Mouse (Mus musculus) lung, postnatal 0 days (tissue): ENCODE data around the gene Mmgt1. TPM values are rescaled to one million over a fixed set of nuclear protein-coding genes. Genes with fewer than 3 reads are reported as not detected.
A peak's percentile ranks its signal among the peaks of the same experiment; 100 is the strongest.

Experiments
- ATAC-seq: fragments of 200-750 bp; cut with Nextera tagmentation; 2 replicates; pipeline ENCODE4 v1.8.0; 2017; ENCODE audit warnings: moderate library complexity
- DNase-seq: peaks from one replicate; pipeline ENCODE4 v3.0.0-alpha.2; 2016; ENCODE audit warnings: low spot score
- H3K27ac ChIP-seq: fragments of 300-500 bp; sonication (generic); 2 replicates; pipeline ENCODE4 v1.5.1; 2014; ENCODE audit warnings: antibody characterized with exemption, mild to moderate bottlenecking, low read length, mixed read lengths
- H3K27me3 ChIP-seq: fragments of 300-500 bp; sonication (generic); replicated peaks from 2 replicates; pipeline ENCODE4 v1.6.1; 2014; ENCODE audit warnings: low read length, mixed read lengths; ENCODE audit not compliant: insufficient read depth
- H3K36me3 ChIP-seq: fragments of 300-500 bp; sonication (generic); 2 replicates; pipeline ENCODE4 v1.6.1; 2014; ENCODE audit warnings: low read length, mixed read lengths; ENCODE audit not compliant: insufficient read depth
- H3K4me1 ChIP-seq: fragments of 300-500 bp; sonication (generic); 2 replicates; pipeline ENCODE4 v1.6.1; 2014; ENCODE audit warnings: antibody characterized with exemption, low read depth, low read length, mixed read lengths; ENCODE audit not compliant: insufficient read depth
- H3K4me2 ChIP-seq: fragments of 300-500 bp; sonication (generic); replicated peaks from 2 replicates; pipeline ENCODE4 v1.6.1; 2014; ENCODE audit warnings: low read depth, mild to moderate bottlenecking, low read length, moderate library complexity, mixed read lengths
- H3K4me3 ChIP-seq: fragments of 300-500 bp; sonication (generic); 2 replicates; pipeline ENCODE4 v1.5.1; 2014; ENCODE audit warnings: low read depth, low read length
- H3K9ac ChIP-seq: fragments of 300-500 bp; sonication (generic); replicated peaks from 2 replicates; pipeline ENCODE4 v1.6.1; 2014; ENCODE audit warnings: low read depth, mild to moderate bottlenecking
- H3K9me3 ChIP-seq: fragments of 300-500 bp; sonication (generic); 2 replicates; pipeline ENCODE4 v1.6.1; 2016; ENCODE audit warnings: low read length, mixed read lengths
- CTCF ChIP-seq: IDR thresholded peaks from 2 replicates; pipeline ENCODE4 v1.5.1; 2016; ENCODE audit warnings: antibody characterized with exemption, mild to moderate bottlenecking
- EP300 ChIP-seq: IDR thresholded peaks from 2 replicates; pipeline ENCODE4 v1.6.1; 2016; ENCODE audit warnings: antibody characterized with exemption, mild to moderate bottlenecking, control low read depth
- WGBS: fragments of 180-500 bp; shearing (Covaris S2); extraction: QIAGEN DNeasy Blood & Tissue Kit; methylation state at CpG from one replicate; pipeline ENCODE4 v1.1.7; 2014; 5-methylcytosine and 5-hydroxymethylcytosine counted together
- microRNA-seq: library from miRNA; unstranded; fragments of <30 nt; microRNA quantifications from one replicate; pipeline ENCODE4, GENCODE M21; 2016
- polyA plus RNA-seq: library from polyadenylated mRNA; unstranded; fragments of >200 nt; fragmentation: Nextera tagmentation; extraction: Ambion mirVana; gene quantifications from 2 replicates; pipeline ENCODE4 v1.2.1, GENCODE M21; 2015

The Mmgt1 gene
- polyA plus RNA-seq, 1 experiment from 2014 or later: 11.8 TPM

- Histone ChIP-seq H3K4me1 (no peaks in the 10 kb centered on the region), H3K36me3 (no peaks in the 10 kb centered on the region), H3K4me2 (no peak overlapping the region), H3K9me3 (no peaks in the 10 kb centered on the region), H3K4me3 (no peak overlapping the region), H3K27ac (no peak overlapping the region), H3K9ac (no peak overlapping the region), H3K27me3 (no peaks in the 10 kb centered on the region)
- no peak for ATAC-seq
- TF ChIP-seq EP300: no peak
- WGBS: 64% methylated on average over 3 of the region's 3 CpGs
- no peak for DNase-seq
Observed at GRCm38 (mm10) chrX:56553584-56553983, 44.3 kb downstream of the Mmgt1 start.

- H3K9ac ChIP-seq: no peak within 1 kb of the TSS
- no peaks in the 10 kb centered on the region for H3K4me1 ChIP-seq
- ATAC-seq (no peak), DNase-seq (no peak)
- H3K9me3 ChIP-seq: no peaks in the 10 kb centered on the region
- no peaks in the 10 kb centered on the region for H3K27me3 ChIP-seq
- H3K4me2 ChIP-seq: no peak within 1 kb of the TSS
- TF ChIP-seq CTCF: no peak
- TF ChIP-seq EP300: no peak
- no peak within 1 kb of the TSS for H3K4me3 ChIP-seq
- WGBS: 84% methylated on average over 7 of the region's 7 CpGs
- H3K27ac ChIP-seq: no peak within 1 kb of the TSS
- no peaks in the 10 kb centered on the region for H3K36me3 ChIP-seq
Observed at GRCm38 (mm10) chrX:56549506-56549905, 48.4 kb downstream of the Mmgt1 start, which contains the start of gene Gm648. Gene Gm648, minus strand, starts transcription at chrX:56549606.

DNA sequence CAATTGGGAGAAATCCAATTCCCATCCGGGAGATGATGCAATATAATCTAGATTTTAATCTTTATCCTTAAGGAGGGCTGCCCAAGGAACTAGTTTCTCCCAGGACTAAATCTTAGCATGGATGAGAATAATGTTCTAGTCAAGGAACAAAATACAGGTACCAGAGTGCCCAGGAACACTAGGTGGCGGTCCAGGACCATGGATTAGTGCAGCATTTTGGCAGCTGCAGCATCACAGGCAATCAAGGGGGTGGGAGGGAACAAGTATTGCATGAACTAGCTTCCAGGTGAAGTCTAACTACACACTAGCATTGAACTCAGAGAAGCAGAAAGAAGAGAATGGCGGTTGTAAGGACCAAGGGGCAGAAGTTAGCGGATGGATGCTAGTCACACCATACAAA is 60.7 kb downstream of the Mmgt1 start:
- Histone ChIP-seq H3K27ac (no peak overlapping the region), H3K4me2 (no peak overlapping the region), H3K9me3 (no peaks in the 10 kb centered on the region), H3K36me3 (no peaks in the 10 kb centered on the region), H3K4me3 (no peak overlapping the region), H3K27me3 (no peaks in the 10 kb centered on the region), H3K9ac (no peak overlapping the region), H3K4me1 (no peaks in the 10 kb centered on the region)
- WGBS: 46% methylated on average over 4 of the region's 4 CpGs
- ATAC-seq (no peak; the same call in 1 of the 2 replicates), DNase-seq (peak; percentile 49)
- TF ChIP-seq EP300: no peak
- TF ChIP-seq CTCF: peak; percentile 68

Small RNA genes within 50 kb of the gene (microRNA-seq; reads per million reads assigned to microRNA genes)
- 0.73 reads per million for gene Mir5116

Other genes with a start within 250 kb of the Mmgt1 start
- gene Smim10l2a, start 223.5 kb downstream of the Mmgt1 start, polyA plus RNA-seq: 1.4 and 1.5 TPM in 2 replicates
- 0.74 TPM in 1 of 2 replicates, not detected in the other for gene Gm2174, start 150.1 kb downstream of the Mmgt1 start, polyA plus RNA-seq
- gene Ints6l, start 143.2 kb downstream of the Mmgt1 start, polyA plus RNA-seq: 27.0 and 30.9 TPM in 2 replicates
- not detected in 2 replicates for gene Gm10477, start 73.3 kb downstream of the Mmgt1 start, polyA plus RNA-seq
- 0.11 TPM in 1 of 2 replicates, not detected in the other for gene Gm648, start 48.5 kb downstream of the Mmgt1 start, polyA plus RNA-seq
- 15.1 and 16.1 TPM in 2 replicates for gene Slc9a6, start 11.7 kb upstream of the Mmgt1 start, polyA plus RNA-seq
- 982 and 1,058 TPM in 2 replicates for gene Fhl1, start 133.7 kb upstream of the Mmgt1 start, polyA plus RNA-seq
- gene Map7d3, start 224.3 kb upstream of the Mmgt1 start, polyA plus RNA-seq: 2.4 and 2.6 TPM in 2 replicates